Mouse (Mus musculus): Measurements from ENCODE around the gene Sacs.
A peak's percentile ranks its signal among the peaks of the same experiment; 100 is the strongest.

Gene Sacs

DNA sequence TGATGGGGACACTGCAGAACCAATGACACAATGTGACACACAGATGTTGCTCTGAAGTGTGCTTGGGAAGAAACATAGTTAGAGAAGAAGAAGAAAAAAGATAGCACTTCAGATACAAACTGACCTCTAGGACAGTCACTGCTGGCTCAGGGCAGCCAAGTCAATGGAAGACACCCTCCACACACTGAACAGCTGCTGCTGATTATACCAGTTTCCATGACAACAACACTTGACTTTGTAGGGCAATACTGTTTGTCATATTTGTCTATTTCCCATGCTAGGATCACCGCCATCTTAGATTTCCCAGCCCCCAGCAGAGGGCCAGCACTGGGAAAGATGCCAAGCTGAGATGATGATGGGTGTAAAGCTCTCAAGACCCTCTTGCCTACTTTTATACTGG, 22.7 kb downstream of the Sacs start:
- DNase-seq (ENCODE audit: low read depth), result no peak

DNA sequence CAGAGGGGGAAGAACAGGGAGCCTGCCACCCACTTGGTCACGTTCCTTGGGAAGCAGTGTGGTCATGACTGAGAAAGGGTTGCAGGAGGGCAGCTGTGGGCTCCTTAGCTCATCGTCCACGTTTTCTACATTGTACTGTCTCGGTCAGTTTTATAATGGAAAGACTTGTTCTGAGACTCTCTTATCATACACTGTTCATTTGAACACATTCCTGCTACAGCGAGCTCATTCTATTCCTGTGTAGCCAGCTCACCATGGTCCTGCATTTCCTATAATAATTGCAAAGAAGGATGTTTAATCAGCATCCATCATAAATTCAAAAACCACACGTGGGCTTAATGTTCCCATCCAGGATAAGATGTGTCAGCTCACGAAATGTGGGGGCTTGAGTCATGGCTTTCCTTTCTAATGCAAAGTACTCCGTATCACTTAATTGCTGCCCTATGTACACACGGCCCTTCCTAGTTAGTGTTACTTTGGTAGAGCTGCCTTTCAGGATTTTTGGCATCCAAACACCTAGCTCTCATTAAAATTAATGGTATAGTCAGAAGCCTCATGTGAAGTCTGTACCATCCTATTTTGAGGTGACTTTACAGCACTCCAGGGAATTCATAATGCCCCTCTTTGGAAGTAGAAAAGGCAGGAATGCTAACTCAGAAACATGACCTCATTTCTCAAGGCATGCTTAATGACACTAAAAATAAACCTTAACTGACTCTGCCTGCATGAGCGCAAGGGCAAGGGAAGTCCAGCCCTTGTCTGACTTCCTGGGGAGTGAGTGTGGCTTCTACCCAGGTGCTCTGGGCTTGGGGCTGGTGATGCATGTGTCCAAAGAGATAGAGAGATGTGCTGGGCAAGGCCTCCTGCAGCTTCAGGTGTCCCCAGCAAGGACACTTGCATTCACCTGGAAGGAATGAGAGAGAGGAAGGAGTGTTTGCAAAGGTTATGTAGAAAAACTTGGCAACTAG, 23.4 kb downstream of the Sacs start:
- DNase-seq (ENCODE audit: low read depth), result peak; percentile 57

DNA sequence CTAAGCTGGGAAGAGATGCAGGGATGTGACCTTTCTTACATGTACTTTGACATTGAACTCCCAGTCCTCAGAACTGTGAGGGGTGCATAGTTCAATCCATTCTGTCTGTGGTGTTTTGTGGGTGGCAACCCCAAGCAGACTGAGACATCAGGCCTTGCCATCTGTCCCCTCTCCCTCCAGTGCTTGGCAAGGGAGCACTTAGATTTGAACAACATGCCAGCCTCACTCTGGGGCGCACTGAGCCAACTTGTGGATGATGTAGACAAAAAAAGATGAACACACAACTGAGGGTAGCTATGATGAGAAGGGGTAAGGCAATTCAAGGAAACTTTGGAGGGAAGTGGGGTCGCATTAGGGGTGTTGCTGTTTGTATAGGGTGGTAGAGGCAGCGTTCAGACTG, 26.2 kb downstream of the Sacs start:
- no peak for DNase-seq (ENCODE audit: low read depth)

DNA sequence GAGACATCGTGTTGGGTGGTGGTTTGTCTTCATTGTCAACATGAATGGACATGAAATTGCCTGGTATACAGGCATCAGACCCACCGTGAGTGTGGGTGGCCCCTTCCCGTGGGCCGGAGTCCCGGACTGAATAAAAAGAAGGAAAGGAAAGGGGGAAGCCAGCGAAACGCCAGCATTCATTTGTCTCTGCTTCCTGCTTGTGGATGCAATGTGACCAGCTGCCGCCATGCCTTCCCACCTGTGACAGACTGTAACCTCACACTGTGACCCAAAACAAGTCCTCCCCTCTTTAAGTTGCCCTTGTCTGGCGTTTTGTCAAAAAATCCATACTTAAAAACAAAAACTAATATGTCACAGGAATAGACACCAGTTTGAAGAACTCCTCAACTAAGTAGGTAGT, 27.7 kb downstream of the Sacs start:
- no peak for DNase-seq (ENCODE audit: low read depth)

DNA sequence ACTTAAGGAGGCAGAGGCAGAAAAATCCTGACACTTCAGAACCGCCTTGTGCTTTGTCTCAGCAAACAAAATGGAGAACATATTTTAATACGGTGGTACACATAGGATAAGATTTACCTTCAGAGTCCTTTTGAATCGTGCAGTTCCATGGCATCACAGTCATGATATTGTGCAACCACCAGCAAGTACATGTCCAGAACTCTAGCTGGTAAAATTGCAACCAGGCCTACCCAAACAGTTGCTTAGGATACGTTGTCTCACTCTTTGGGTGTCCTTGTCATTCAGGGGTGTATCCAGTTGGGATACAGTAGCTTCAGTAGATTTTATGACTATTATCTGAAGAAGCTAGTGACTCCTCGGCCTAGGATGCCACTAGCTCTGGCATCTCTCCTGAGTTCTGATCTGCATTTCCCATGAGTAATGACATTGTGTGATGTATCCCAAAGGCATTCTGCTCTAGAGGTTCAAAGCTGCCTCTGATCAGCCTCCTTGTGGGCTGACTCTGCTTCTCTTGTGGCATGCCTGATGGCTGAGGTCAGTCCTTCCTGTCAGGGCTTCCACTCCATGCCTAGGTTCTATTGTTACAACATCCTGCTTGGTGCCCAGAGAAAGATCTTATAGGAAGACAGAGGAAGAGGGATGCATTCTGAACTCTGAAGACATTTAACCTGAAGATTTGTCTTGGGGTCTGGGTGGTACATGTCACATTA, 33.2 kb downstream of the Sacs start:
- peak; percentile 65 for DNase-seq (ENCODE audit: low read depth)

DNA sequence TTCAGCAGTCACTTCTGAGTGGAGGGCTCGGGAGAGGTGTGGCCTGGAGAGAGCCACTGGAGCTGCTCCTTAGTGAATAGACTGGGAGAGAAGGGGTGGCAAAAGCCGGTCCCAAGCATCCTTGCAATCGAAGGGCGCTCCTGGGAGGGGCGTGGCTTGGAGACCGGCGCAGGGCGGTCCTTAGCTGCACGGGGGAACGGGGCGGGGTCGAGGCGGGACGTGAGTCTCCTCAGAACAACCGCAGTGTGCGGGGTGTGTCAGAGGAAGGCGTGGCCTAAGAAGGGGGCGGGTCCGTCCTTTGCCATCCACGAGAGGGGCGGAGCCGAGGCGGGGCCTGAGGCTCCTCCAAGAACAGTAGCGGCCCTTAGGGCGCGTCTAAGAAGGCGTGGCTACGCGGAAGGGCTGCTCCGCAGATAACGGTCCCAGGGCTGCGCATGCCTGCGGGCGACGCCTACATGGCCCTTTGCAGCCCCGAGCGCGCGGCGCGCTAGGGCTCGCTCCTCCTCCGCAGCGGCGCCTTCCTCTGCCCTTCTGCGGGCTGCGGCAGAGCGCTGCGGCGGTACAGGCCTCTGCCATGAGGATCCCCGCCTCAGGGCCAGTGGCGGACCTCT, 34.4 kb downstream of the Sacs start:
- peak; percentile 100 for DNase-seq (ENCODE audit: low read depth)

DNA sequence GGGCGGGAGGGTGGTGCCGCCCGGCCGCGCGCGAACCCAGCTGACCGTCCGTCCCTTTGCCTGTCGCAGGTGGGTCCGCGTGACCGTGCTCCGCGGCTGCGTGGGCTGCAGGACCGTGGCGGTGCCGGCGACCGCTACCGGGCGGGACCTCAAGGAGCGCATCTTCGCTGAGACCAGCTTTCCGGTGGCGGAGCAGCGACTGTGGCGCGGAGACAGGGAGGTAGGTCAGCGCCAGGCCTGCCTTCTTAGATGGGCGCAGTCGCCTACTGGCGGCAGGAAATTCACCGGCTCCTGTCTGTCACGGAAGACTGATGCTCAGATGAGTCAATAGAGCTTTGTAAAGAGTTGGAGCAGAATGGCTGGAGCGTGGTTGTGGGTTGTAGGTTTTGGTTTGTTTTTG, 35.0 kb downstream of the Sacs start:
- peak; percentile 88 for DNase-seq (ENCODE audit: low read depth)

DNA sequence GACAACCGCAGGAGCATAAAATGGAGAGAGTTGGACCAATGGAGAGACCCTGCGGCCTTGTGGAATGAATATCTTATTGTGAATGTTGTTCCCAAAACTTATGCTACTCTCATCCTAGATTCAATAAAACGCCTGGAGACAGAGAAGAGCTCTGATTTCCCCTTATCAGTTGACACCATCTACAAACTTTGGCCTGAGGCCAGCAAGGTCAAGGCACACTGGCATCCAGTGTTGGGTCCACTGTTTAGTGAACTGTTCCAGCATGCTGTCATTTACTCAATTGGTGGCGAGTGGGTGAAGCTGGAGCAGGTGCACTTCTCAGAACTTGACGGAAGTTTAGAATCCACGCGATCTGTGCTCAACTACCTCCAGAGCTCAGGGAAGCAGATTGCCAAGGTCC, 53.6 kb downstream of the Sacs start:
- no peak for DNase-seq (ENCODE audit: low read depth)

DNA sequence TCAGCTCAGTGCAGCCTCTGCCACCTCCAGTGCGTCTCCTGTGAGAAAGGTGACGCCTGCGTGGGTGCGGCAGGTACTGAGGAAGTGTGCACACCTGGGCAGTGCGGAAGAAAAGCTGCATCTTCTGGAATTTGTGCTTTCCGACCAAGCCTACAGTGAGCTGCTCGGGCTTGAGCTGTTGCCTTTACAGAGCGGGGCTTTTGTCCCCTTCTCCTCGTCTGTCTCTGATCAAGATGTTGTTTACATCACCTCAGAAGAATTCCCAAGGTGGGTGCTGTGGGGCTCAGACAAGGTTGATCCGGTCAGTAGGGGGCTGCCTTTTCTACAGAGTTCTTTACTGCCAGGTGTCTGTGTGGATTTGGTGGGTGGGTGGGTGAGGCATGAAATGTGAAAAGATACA, 54.1 kb downstream of the Sacs start:
- DNase-seq (ENCODE audit: low read depth), result no peak

DNA sequence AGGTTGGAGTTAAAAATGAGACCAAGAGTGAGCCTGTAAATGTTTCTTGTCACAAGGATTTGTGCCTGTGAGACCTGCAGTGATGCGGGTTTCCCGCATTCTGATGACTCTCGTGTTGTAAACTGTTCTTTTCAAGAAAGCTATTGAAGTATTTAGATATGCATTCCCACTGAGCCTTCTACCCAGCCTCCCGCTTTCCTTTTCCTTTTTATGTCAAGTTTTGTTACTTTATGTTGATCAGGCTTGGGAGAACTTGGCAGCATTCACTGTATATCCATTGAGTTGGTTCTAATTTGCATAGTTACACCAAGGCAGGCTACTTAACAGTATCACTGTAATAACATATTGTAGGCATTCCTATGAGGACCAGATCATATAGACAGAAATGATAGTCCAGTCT, 56.2 kb downstream of the Sacs start:
- DNase-seq (ENCODE audit: low read depth), result no peak

DNA sequence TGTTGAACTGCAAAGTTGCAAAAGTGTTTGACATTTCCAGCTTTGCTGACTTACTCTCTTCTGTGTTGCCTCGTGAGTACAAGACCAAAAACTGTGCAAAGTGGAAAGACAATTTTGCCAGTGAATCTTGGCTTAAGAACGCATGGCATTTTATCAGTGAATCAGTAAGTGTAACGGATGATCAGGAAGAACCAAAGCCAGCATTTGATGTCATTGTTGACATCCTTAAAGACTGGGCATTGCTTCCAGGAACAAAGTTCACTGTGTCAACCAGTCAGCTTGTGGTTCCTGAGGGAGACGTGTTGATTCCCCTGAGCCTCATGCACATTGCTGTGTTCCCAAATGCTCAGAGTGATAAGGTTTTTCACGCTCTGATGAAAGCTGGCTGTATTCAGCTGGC, 71.9 kb downstream of the Sacs start:
- DNase-seq (ENCODE audit: low read depth), result no peak

DNA sequence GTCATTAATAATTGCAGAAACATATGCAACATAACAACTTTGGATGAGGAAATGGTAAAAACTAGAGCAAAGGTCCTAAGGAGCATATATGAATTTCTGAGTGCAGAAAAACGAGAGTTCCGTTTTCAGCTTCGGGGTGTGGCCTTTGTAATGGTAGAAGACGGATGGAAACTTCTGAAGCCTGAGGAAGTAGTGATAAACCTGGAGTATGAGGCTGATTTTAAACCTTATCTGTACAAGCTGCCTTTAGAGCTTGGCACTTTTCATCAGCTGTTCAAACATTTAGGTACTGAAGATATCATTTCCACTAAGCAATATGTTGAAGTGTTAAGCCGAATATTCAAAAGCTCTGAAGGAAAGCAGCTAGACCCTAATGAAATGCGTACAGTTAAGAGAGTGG, 73.5 kb downstream of the Sacs start:
- no peak for DNase-seq (ENCODE audit: low read depth)

DNA sequence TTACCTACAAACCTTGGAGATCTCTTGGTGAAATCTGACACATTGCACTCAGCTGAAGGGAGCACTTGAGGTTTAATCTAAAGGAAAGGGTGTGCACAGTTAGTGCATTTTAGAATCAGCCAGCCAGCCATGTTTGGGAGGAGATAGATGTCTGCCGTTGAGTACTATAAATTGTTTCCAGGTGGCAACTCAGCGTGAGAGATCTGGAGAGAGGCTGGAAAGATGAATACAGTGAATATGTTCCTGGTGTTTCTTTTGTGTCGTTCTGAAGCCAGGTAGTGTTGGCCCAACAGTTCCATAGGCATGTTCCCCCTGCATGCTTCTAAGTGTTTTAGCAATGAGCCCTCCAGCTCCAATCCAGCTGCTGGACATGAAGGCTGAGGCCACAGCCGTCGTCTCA, 82.9 kb downstream of the Sacs start:
- no peak for DNase-seq (ENCODE audit: low read depth)

DNA sequence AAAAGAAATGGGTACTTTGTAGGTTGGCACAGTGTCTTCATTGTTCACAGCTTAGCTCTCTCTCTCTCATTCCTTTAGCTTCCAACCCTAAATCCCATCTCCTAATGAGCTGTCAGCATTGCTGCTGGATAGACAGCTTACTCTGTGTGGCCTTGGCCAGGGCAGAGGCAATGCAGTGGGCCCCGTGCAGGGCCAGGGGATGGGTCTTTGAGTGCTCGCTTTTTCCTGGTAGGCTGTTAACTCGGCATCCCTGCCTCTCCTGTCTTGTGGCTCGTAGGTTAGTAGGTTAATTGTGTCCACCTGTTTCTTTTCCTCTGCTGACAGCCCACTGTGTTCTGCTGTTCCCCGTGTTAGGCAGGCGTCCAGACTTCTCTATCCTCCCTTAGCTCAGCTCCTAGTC, 84.2 kb downstream of the Sacs start:
- DNase-seq (ENCODE audit: low read depth), result no peak

DNA sequence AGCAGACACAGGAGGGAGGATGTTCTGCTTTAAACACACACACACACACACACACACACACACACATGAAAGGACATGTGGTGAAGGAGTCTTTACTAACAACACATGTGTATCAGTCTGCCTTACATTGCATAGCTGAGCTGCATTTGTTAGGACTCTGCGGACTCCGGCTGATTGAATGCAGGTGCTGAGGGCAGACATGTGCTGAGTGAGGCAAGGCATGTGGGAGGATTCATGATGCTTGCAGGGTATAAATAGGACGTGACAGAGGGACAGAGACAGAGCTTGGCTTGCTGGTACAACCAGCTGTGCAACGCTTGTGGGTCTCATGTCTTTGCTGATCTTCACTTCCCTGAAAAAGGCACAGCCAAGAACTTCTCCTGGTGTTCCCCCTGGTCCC, 85.5 kb downstream of the Sacs start:
- no peak for DNase-seq (ENCODE audit: low read depth)

DNA sequence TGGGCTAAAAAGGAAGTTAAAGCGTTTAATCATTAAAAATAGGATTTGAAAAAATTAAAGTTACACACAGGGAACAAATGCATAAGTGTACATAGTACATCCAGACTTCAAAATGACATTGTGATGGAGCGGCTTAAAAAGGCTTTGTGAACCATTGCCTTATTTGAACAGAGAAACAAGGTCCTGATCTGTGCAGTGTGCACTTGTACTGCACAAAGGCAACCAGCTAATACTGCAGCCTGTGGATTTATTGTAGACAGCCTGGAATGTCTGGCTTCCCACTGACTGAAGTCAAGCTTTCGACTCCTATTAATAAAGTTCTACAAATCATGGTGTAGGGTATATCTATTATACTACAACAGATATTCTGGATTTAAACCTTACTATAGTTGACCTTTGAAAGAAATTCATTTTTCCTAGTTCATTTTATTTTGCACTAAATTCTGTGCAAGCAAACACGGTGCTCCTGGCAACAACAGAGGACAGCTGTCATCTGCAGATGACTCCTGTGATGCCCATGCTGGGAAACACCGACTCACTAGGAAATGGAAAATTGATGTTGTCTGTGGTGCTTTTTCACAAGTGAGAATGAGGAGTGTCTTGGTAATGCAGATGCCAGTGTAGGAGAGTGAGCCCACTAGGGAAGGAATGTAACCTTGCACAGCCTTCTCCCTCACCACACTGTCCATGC, 86.3 kb downstream of the Sacs start:
- DNase-seq (ENCODE audit: low read depth), result no peak

DNA sequence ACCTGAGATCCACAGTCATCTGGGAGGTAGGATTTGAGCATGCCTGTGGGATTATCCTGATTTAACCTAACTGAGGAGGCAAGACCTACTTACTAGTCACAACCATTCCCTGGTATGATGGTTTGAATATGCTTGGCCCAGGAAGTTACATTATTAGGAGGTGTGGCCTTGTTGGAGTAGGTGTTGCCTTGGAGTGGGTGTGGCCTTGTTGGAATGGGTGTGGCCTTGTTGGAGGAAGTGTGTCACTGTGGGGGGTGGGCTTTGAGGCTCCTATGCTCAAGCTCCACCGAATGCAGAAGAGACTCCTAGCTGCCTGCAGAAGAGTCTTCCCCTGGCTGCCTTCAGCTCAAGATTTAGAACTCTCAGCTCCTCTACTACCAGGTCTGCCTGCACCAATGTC, 87.9 kb downstream of the Sacs start:
- no peak for DNase-seq (ENCODE audit: low read depth)

DNA sequence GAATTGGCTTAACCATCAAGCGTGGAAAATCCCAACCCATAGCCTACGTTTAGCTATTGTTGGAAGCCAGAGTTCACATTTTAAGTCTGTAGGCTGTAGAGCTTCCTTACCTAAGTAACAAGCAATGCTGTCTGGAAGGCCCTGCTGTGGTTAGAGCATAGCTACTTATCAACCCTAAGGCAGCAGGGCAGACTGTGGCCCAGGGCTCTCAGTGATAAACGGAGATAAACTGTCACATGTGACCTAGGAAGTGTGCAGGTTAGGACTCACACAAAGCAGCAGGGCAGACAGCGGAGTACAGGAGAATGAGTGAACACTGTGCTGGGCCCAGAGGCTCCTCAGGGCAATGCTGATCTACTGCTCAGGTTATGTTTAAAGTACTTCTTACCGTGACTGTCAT, 91.5 kb downstream of the Sacs start:
- DNase-seq (ENCODE audit: low read depth), result peak; percentile 32

DNA sequence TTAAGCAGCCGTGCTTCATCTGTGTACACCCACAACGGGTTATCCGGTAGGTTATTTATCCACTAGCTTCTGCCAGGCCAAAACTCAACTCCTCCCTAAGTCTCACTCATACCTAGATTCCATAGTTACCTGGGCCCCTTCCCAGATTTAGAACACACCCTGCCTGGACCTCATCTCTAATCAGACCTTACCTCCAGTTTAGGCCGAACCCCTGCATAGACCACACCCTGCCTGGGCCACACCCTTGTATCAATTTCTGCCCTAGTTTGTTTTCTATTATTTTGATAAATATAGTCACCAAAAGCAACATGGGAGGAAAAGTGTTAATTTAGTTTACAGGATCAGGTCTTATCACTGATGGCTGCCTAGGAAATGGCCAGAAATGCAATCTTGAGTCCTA, 91.9 kb downstream of the Sacs start:
- DNase-seq (ENCODE audit: low read depth), result no peak

DNA sequence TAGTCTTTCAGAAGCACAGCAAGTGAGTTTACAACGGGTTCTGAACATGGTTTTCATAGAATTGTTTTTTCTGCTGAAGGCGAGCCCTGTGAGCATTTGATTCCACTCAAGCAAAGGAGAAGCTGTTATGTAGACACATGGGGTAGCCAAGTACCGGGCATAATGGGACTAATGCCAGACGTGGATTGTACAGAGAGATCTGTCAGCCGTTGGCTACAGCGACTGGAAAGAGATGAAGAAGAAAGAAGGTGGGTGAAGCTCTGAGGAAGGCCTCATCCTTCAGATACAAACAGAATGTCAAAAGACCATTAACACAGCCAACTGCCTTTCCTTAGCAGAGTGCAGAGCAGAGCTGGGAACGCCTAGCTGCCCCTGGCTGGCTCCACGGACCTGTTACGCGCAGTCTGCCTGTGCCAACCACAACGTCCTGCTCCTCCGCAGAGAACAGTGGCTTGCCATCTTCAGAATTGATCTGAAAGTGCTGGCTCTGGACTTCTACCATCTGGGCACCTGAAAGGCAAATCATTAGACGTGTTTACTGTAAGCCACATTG, 93.8 kb downstream of the Sacs start:
- DNase-seq (ENCODE audit: low read depth), result no peak

DNA sequence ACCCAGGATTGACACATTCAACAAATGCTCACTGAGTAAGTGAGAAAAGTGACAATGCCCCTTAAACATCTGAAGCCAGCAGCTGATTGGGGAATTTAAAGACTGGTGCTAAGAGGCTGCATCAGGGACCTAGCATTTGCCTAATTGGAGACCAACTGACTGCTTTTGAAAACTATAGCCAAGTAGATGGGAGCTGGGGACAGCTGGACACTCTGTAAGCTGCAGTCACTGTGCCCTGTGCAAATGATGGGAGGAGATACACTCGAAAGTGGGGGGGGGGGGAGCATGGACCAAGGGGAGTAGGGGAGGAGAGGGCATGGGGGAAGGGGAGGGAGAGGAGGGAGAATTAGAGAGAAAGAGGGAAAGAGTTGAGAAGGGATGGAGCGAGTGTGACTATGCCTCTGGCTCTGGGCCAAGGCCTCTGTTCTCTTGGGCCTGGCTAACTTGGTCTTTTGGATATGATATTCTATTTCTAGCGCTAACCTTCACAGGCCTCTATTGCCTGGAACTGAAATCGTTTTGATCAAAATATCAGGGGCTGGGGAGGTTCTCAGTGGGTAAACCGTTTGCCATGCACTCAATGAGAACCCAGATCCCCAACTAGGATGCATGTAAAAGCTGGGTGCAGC, 97.7 kb downstream of the Sacs start:
- DNase-seq (ENCODE audit: low read depth), result no peak

Data from 416B (cell line).